Mouse (Mus musculus) testis, adult 2 months (tissue): Measurements from ENCODE around the gene Tmtc1. TPM values are rescaled to one million over a fixed set of nuclear protein-coding genes. Genes with fewer than 3 reads are reported as not detected.

Experiments
- H3K27ac ChIP-seq: fragments of 200-500 bp; 2 replicates; pipeline ENCODE4 v1.5.1; 2012; ENCODE audit warnings: low read depth, low read length; ENCODE audit not compliant: control insufficient read depth, insufficient read depth
- H3K27me3 ChIP-seq: fragments of 200-500 bp; 2 replicates; pipeline ENCODE4 v1.6.1; 2012; ENCODE audit warnings: mild to moderate bottlenecking, low read length, moderate library complexity; ENCODE audit not compliant: control insufficient read depth, insufficient read depth
- H3K36me3 ChIP-seq: fragments of 200-500 bp; 2 replicates; pipeline ENCODE4 v1.6.1; 2012; ENCODE audit warnings: mild to moderate bottlenecking, low read length; ENCODE audit not compliant: control insufficient read depth, insufficient read depth
- H3K4me1 ChIP-seq: fragments of 200-500 bp; 2 replicates; pipeline ENCODE4 v1.6.1; 2012; ENCODE audit warnings: low read length; ENCODE audit not compliant: control insufficient read depth, insufficient read depth
- H3K4me3 ChIP-seq: fragments of 200-500 bp; 2 replicates; pipeline ENCODE4 v1.5.1; 2012; ENCODE audit warnings: low read depth, mild to moderate bottlenecking, low read length, moderate library complexity, mixed read lengths; ENCODE audit not compliant: control insufficient read depth
- CTCF ChIP-seq: fragments of 200-500 bp; IDR thresholded peaks from 2 replicates; pipeline ENCODE4 v1.5.1; 2012; ENCODE audit warnings: low read depth, mild to moderate bottlenecking, inconsistent platforms, low read length, moderate library complexity; ENCODE audit not compliant: control insufficient read depth, insufficient read depth, insufficient replicate concordance
- POLR2A ChIP-seq: fragments of 200-500 bp; IDR thresholded peaks from 2 replicates; pipeline ENCODE4 v1.6.1; 2012; ENCODE audit warnings: low read depth, mild to moderate bottlenecking, inconsistent platforms, low read length, moderate library complexity; ENCODE audit not compliant: control insufficient read depth
- polyA plus RNA-seq: library from polyadenylated mRNA; depleted of rRNA; stranded (reverse); fragments of >200 nt; gene quantifications from 2 replicates; pipeline ENCODE4 v1.2.3, GENCODE M21; 2012

Gene Tmtc1
- polyA plus RNA-seq, 1 experiment: 3.5 TPM

DNA sequence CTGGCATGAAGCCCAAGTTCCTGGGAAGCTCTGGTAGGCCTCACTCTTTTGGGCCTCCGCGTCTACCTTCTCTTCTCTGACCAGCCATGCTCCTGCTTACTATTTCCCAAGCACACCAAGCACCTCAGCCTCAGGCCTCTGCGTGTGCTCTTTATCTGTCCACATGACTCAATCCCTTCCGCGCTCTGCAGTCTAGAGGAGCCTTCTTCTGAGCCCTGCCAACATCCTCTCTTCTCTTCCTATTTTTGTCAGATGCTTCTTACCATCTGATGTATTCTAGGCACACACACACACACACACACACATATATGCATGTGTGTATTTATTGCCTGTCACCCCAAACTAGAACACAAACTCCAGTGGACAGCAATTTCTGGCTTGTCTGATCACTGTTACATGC lies 202.5 kb downstream of the Tmtc1 start:
- Histone ChIP-seq H3K27me3 (no peaks in the 10 kb centered on the region), H3K4me3 (no peak overlapping the region), H3K36me3 (peaks cover 4% of the 10 kb centered on the region), H3K4me1 (no peaks in the 10 kb centered on the region), H3K27ac (no peak overlapping the region)
- TF ChIP-seq CTCF (no peak), POLR2A (no peak)

DNA sequence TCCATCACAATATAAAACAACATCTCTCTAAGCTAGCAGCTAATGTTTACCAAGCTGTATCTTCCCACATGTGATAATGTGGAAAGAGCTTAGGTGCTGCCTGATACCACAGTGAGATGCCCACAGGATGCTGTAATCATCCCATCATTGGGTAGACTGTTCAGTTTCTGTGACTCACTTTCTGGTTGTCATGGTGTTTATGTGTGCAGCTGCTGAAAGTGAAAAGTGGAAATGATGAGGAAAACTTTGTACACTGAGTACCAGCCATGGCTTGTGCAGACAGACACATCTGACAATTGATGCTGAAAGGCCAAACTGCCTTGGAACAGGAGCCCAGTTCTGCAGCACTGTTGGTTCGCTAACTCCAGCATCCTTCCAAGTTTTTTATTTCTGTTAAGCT lies 204.9 kb downstream of the Tmtc1 start:
- TF ChIP-seq POLR2A (no peak), CTCF (no peak)
- no peaks in the 10 kb centered on the region for H3K4me1 ChIP-seq
- H3K4me3 ChIP-seq: no peak overlapping the region
- H3K27me3 ChIP-seq: no peaks in the 10 kb centered on the region
- H3K27ac ChIP-seq: no peak overlapping the region
- H3K36me3 ChIP-seq: peaks cover 3% of the 10 kb centered on the region; the same call in 1 of the 2 replicates

DNA sequence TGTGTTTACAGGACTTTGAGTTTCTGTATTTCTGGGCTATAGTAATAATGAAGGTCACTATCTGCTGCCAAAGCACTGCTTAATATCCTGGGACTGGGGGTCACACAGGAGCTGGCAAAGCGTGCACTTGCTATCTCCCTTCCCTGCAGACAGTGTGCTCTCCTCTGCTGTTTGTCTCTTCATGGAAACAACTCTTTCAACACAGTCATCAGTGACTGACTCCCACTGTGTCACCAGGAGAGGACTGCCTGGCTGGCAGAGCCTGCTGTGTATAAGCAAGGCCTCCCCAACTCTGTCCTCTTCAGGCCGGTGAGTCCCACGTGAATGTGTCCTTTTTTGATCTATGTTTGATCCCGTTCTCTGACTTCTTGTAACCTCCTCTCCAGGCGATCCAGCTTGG lies 206.7 kb downstream of the Tmtc1 start:
- no peaks in the 10 kb centered on the region for H3K36me3 ChIP-seq
- H3K27ac ChIP-seq: peak overlapping the region; percentile 61
- no peaks in the 10 kb centered on the region for H3K4me1 ChIP-seq
- no peak overlapping the region for H3K4me3 ChIP-seq
- TF ChIP-seq POLR2A (no peak), CTCF (no peak)
- no peaks in the 10 kb centered on the region for H3K27me3 ChIP-seq

DNA sequence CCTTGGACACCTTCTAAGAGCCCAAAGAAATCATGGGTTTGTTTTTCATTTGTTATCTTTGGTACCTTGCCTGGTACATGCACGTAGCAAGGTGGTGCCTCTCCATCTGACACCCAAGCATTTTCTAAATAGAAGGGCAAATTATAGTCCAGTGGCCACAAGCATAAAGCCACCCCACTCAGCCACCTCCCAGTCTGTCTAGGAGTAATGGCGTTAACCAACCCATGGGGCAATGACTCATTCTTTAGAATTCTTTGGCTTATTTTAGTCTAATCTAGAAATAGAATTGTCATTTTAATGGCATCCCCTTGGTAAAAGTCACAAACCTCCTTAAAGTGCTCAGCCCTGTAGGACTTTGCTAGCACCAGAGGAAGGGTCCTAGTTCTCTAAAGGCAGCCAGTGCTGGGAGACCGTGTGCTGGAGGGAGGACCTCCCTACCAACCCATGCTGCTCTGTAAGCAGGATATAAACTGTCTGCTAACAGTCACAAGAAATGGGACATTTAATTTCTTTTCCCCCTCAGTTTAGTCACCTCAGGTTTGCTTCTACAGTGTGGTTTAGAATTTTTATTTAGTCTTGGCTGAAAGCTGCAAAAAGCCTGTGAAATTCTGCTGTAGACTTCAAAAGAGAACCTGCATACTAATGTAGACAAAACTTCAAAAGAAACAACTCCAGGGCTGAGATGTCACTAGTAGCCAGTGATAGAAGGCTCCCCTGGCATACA lies 209.9 kb downstream of the Tmtc1 start:
- H3K27ac ChIP-seq: no peak overlapping the region
- H3K4me3 ChIP-seq: no peak overlapping the region
- no peaks in the 10 kb centered on the region for H3K27me3 ChIP-seq
- no peaks in the 10 kb centered on the region for H3K4me1 ChIP-seq
- TF ChIP-seq CTCF (no peak), POLR2A (no peak)
- no peaks in the 10 kb centered on the region for H3K36me3 ChIP-seq

DNA sequence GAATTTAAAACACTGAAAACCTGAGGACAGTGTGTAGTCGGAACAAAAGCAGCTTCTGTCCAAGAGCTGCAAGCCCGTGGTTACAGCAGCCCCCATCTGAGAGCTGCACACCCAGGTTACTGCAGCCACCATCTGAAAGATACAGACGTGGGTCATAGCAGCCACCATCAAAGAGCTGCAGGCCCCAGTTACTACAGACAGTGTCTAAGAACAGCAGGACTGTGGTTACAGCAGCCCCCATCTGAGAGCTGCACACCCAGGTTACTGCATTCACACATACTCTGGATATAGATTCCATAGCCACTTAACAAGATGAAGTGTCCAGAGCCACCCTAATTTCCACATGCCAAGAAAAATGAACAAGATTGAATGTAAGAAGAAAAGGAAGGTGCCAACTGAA lies 216.6 kb downstream of the Tmtc1 start:
- H3K4me1 ChIP-seq: no peaks in the 10 kb centered on the region
- TF ChIP-seq POLR2A (no peak), CTCF (no peak)
- H3K27me3 ChIP-seq: no peaks in the 10 kb centered on the region
- H3K36me3 ChIP-seq: no peaks in the 10 kb centered on the region
- H3K4me3 ChIP-seq: no peak overlapping the region
- H3K27ac ChIP-seq: no peak overlapping the region

DNA sequence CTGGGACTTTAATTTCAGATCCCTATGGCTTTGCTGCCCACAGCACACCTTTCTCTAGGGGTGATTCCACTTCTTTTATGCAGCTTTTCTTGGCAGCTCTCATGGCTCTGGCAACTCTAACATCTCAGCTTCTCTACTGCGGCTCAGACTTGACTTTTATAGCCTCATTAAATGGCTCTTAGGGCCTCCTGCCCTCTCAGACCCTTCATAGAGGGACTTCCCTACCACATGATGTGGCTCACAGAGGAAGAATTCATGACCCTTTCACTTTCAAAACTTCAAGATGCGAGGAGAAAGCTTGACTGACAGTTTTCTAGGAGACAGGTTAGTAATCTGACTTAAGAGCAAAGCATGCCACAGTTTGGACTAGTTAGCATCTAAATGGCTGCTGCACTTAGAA lies 221.5 kb downstream of the Tmtc1 start:
- H3K4me3 ChIP-seq: peak overlapping the region; percentile 21
- H3K36me3 ChIP-seq: no peaks in the 10 kb centered on the region
- H3K27ac ChIP-seq: no peak overlapping the region
- no peaks in the 10 kb centered on the region for H3K27me3 ChIP-seq
- no peak for TF ChIP-seq CTCF
- no peak for TF ChIP-seq POLR2A
- no peaks in the 10 kb centered on the region for H3K4me1 ChIP-seq

DNA sequence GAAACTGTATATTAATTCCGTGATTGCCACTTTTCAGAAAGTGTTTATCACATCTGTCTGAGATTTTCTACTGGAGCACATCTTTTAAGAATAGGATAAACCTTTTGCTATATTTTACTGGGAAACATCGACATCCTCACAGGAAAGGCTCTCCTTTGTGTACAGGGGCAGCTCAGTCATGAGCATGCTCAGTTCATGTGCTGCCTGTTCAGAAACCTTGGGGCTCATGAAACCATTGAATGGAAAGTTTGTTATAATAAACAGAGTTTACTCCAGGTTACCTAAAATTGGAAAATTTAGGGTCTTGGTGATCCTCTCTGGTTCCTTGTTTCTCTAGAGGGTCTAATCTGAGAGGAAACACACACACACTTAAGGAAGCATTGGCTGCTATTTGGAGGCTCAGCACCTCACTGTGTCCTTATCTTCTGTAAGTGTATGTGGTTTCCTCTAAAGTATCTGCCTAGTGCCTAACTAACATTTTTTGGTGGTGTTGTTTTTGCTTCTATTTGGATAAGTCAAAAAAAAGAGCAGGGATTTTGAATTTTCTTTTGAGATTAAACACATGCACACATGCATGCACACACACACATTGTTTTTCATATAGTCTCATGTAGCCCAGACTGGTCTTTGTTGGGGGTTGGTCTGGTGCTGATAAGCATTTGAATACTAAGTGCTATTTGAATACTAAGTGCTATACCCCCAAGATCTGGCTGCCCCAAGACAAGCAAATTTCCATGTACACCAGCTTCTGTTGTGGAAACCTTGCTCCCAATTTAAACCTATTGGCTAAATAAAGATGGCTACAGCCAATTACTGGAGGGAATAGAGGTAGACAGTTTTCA lies 225.7 kb downstream of the Tmtc1 start:
- Histone ChIP-seq H3K27me3 (no peaks in the 10 kb centered on the region), H3K4me3 (no peak overlapping the region), H3K36me3 (0 out of 2 replicates have a peak, but pooled peaks cover 1% of the 10 kb centered on the region), H3K27ac (no peak overlapping the region), H3K4me1 (no peaks in the 10 kb centered on the region)
- TF ChIP-seq CTCF: no peak
- no peak for TF ChIP-seq POLR2A
